Mouse (Mus musculus) embryonic facial prominence, embryonic 14.5 days (tissue): ENCODE measurements around the gene Tdrd5. TPM values are rescaled to one million over a fixed set of nuclear protein-coding genes. Genes with fewer than 3 reads are reported as not detected.

Source experiments
- ATAC-seq: fragments of 200-750 bp; cut with Nextera tagmentation; 2 replicates; pipeline ENCODE4 v1.8.0; 2017; ENCODE audit warnings: low read depth, moderate number of reproducible peaks, moderate TSS enrichment
- DNase-seq: peaks from one replicate; pipeline ENCODE4 v3.0.0-alpha.2; 2015; ENCODE audit warnings: low spot score
- H3K27ac ChIP-seq: fragments of 300-500 bp; sonication (generic); replicated peaks from 2 replicates; pipeline ENCODE4 v1.5.1; 2014; ENCODE audit warnings: low read depth, mild to moderate bottlenecking, low read length, moderate library complexity
- H3K27me3 ChIP-seq: fragments of 300-500 bp; sonication (generic); replicated peaks from 2 replicates; pipeline ENCODE4 v1.6.1; 2014; ENCODE audit warnings: low read length; ENCODE audit not compliant: control insufficient read depth, insufficient read depth
- H3K36me3 ChIP-seq: fragments of 300-500 bp; sonication (generic); 2 replicates; pipeline ENCODE4 v1.6.1; 2014; ENCODE audit warnings: low read length, mixed read lengths; ENCODE audit not compliant: control insufficient read depth, insufficient read depth
- H3K4me1 ChIP-seq: fragments of 300-500 bp; sonication (generic); 2 replicates; pipeline ENCODE4 v1.6.1; 2014; ENCODE audit warnings: antibody characterized with exemption, low read length; ENCODE audit not compliant: control insufficient read depth, insufficient read depth
- H3K4me2 ChIP-seq: fragments of 300-500 bp; sonication (generic); 2 replicates; pipeline ENCODE4 v1.6.1; 2014; ENCODE audit warnings: low read depth, mild to moderate bottlenecking, low read length, moderate library complexity, mixed read lengths
- H3K4me3 ChIP-seq: fragments of 300-500 bp; sonication (generic); 2 replicates; pipeline ENCODE4 v1.5.1; 2014; ENCODE audit warnings: low read depth, mild to moderate bottlenecking, low read length
- H3K9ac ChIP-seq: fragments of 300-500 bp; sonication (generic); 2 replicates; pipeline ENCODE4 v1.6.1; 2014; ENCODE audit warnings: low read depth, mild to moderate bottlenecking, low read length, moderate library complexity, mixed read lengths
- H3K9me3 ChIP-seq: fragments of 300-500 bp; sonication (generic); 2 replicates; pipeline ENCODE4 v1.6.1; 2016; ENCODE audit warnings: low read length; ENCODE audit not compliant: control insufficient read depth
- WGBS: fragments of 180-500 bp; shearing (Covaris S2); extraction: QIAGEN DNeasy Blood & Tissue Kit; methylation state at CpG from one replicate; pipeline ENCODE4 v1.1.7; 2014; 5-methylcytosine and 5-hydroxymethylcytosine counted together
- polyA plus RNA-seq: library from polyadenylated mRNA; unstranded; fragments of >200 nt; fragmentation: Nextera tagmentation; extraction: Ambion mirVana; gene quantifications from 2 replicates; pipeline ENCODE4 v1.2.1, GENCODE M21; 2014

Gene Tdrd5
- polyA plus RNA-seq, 1 experiment from 2014 or later, result 0.50 TPM

GRCm38 (mm10) chr1:156218573-156218972, 84.9 kb downstream of the Tdrd5 start:
- no peak overlapping the region for H3K4me3 ChIP-seq
- H3K4me2 ChIP-seq, result no peak overlapping the region
- ATAC-seq, result no peak
- no peaks in the 10 kb centered on the region for H3K9me3 ChIP-seq
- H3K27me3 ChIP-seq, result no peaks in the 10 kb centered on the region
- peak; percentile 31 for DNase-seq
- no peak overlapping the region for H3K27ac ChIP-seq
- WGBS, result 82% methylated on average over 2 of the region's 2 CpGs
- H3K9ac ChIP-seq, result no peak overlapping the region
- H3K36me3 ChIP-seq, result no peaks in the 10 kb centered on the region
- H3K4me1 ChIP-seq, result no peaks in the 10 kb centered on the region

GRCm38 (mm10) chr1:156217941-156218340, 85.5 kb downstream of the Tdrd5 start:
- Histone ChIP-seq H3K4me2 (no peak overlapping the region), H3K27ac (no peak overlapping the region), H3K9ac (no peak overlapping the region), H3K36me3 (no peaks in the 10 kb centered on the region), H3K4me3 (no peak overlapping the region), H3K4me1 (no peaks in the 10 kb centered on the region), H3K9me3 (no peaks in the 10 kb centered on the region), H3K27me3 (no peaks in the 10 kb centered on the region)
- WGBS, result 79% methylated on average over 8 of the region's 8 CpGs
- ATAC-seq (no peak), DNase-seq (no peak)

GRCm38 (mm10) chr1:156217393-156217792, 86.1 kb downstream of the Tdrd5 start:
- peak; percentile 68 for ATAC-seq
- H3K4me3 ChIP-seq, result no peak overlapping the region
- 26% methylated on average over 3 of the region's 3 CpGs for WGBS

GRCm38 (mm10) chr1:156216249-156216648, 87.2 kb downstream of the Tdrd5 start:
- Histone ChIP-seq H3K27me3 (no peaks in the 10 kb centered on the region), H3K36me3 (no peaks in the 10 kb centered on the region), H3K9me3 (no peaks in the 10 kb centered on the region), H3K4me1 (no peaks in the 10 kb centered on the region), H3K27ac (no peak overlapping the region), H3K9ac (no peak overlapping the region), H3K4me2 (no peak overlapping the region), H3K4me3 (no peak overlapping the region)
- DNase-seq (no peak), ATAC-seq (no peak)
- WGBS, result 85% methylated on average over 4 of the region's 4 CpGs

More at GRCm38 (mm10) chr1:156217393-156217792, 86.1 kb downstream of the Tdrd5 start:
- no peaks in the 10 kb centered on the region for H3K4me1 ChIP-seq
- no peak overlapping the region for H3K27ac ChIP-seq
- no peaks in the 10 kb centered on the region for H3K27me3 ChIP-seq
- H3K4me2 ChIP-seq, result no peak overlapping the region
- no peaks in the 10 kb centered on the region for H3K9me3 ChIP-seq
- peak; percentile 66 for DNase-seq
- H3K9ac ChIP-seq, result no peak overlapping the region
- H3K36me3 ChIP-seq, result no peaks in the 10 kb centered on the region

GRCm38 (mm10) chr1:156214651-156215050, 88.8 kb downstream of the Tdrd5 start:
- H3K4me1 ChIP-seq, result no peaks in the 10 kb centered on the region
- no peak overlapping the region for H3K27ac ChIP-seq
- H3K9me3 ChIP-seq, result no peaks in the 10 kb centered on the region
- no peak overlapping the region for H3K4me2 ChIP-seq
- no peaks in the 10 kb centered on the region for H3K36me3 ChIP-seq
- no peak for ATAC-seq
- H3K9ac ChIP-seq, result no peak overlapping the region
- DNase-seq, result no peak
- H3K27me3 ChIP-seq, result no peaks in the 10 kb centered on the region
- no peak overlapping the region for H3K4me3 ChIP-seq
- 65% methylated on average over 8 of the region's 8 CpGs for WGBS

- H3K36me3 ChIP-seq, result no peaks in the 10 kb centered on the region
- H3K4me1 ChIP-seq, result no peaks in the 10 kb centered on the region
- ATAC-seq (no peak), DNase-seq (no peak)
- H3K27me3 ChIP-seq, result no peaks in the 10 kb centered on the region
- H3K9me3 ChIP-seq, result no peaks in the 10 kb centered on the region
- H3K9ac ChIP-seq, result no peak overlapping the region
- WGBS, result 92% methylated on average over 5 of the region's 5 CpGs
- no peak overlapping the region for H3K4me2 ChIP-seq
- no peak overlapping the region for H3K27ac ChIP-seq
- no peak overlapping the region for H3K4me3 ChIP-seq
Measured at GRCm38 (mm10) chr1:156212923-156213322, 90.5 kb downstream of the Tdrd5 start.

- no peak for ATAC-seq
- H3K4me3 ChIP-seq, result no peak overlapping the region
Measured at GRCm38 (mm10) chr1:156211809-156212317, 91.6 kb downstream of the Tdrd5 start.

More at GRCm38 (mm10) chr1:156211809-156212317, 91.6 kb downstream of the Tdrd5 start:
- Histone ChIP-seq H3K36me3 (no peaks in the 10 kb centered on the region), H3K27ac (no peak overlapping the region), H3K9ac (no peak overlapping the region), H3K9me3 (no peaks in the 10 kb centered on the region), H3K4me2 (no peak overlapping the region), H3K4me1 (no peaks in the 10 kb centered on the region), H3K27me3 (peaks cover 9% of the 10 kb centered on the region)
- 60% methylated on average over 6 of the region's 6 CpGs for WGBS
- DNase-seq, result no peak

Other genes starting within 250 kb of the Tdrd5 start
- 0.64 and 0.92 TPM in 2 replicates for gene Fam163a, start 98.6 kb downstream of the Tdrd5 start, polyA plus RNA-seq
- gene Nphs2, start 7.1 kb upstream of the Tdrd5 start, polyA plus RNA-seq, result 0.08 and 0.15 TPM in 2 replicates
- gene Gm2000, start 62.4 kb upstream of the Tdrd5 start, polyA plus RNA-seq, result 919 and 956 TPM in 2 replicates
- 0.31 and 0.45 TPM in 2 replicates for gene Axdnd1, start 117.5 kb upstream of the Tdrd5 start, polyA plus RNA-seq
- 21.8 and 22.0 TPM in 2 replicates for gene Soat1, start 170.7 kb upstream of the Tdrd5 start, polyA plus RNA-seq
- 0.57 and 0.98 TPM in 2 replicates for gene Gm10031, start 220.3 kb upstream of the Tdrd5 start, polyA plus RNA-seq